Mouse (Mus musculus) megakaryocyte progenitor cell, adult 5-6 weeks (primary cell): ENCODE results near the gene Mrps2. TPM values are rescaled to one million over a fixed set of nuclear protein-coding genes. Genes with fewer than 3 reads are reported as not detected.

ENCODE experiments used
- ATAC-seq: replicated peaks from 2 replicates; pipeline ENCODE4 v1.8.0; 2016; ENCODE audit warnings: mild to moderate bottlenecking, moderate TSS enrichment, inconsistent platforms; ENCODE audit not compliant: poor library complexity
- total RNA-seq, 2 experiments: library from RNA; stranded (forward) in 1 of 2; stranded (reverse) in 1 of 2; fragments of 157-497, 149-512 nt in 1 of 2; fragments of 200-1000 nt in 1 of 2; gene quantifications; 2 replicates each; pipeline versions ENCODE4 v1.2.3 to v1.2.4; 2015 to 2017

Mrps2 gene
- 64.8 and 71.0 TPM in 2 replicates for total RNA-seq (2015)
- total RNA-seq (2017) = 31.2 and 32.5 TPM in 2 replicates

DNA sequence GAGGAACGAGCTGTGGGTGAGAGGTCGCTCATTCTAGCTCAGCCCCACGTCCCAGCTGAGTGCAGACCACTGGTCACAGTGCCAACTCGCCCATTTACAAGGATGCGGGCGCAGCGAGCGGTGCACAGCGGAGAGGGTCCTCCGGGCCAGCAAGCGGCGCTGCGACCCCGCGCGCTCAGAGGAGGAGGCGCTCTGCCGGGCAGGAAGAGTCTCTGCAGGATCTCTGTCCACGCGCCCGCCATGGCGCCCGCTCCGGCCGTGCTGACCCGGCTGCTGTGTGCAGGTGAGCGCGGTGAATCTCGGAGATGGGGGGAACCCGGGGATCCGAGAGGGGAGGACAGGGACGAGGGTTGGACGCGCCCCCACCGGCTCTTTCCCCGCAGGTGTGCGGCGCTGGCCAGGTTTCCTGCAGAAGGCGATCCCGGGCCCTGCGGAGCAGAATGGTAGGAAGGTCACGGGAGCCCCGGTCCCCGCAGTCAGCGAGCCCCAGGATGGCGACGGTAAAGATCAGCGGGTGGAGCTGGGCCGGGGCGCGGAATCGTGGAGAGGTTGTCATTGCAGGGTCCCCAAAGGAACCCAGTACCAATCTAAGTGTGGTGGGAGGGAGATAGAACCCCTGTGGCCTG lies at the start of gene Mrps2:
Gene Mrps2, plus strand, starts transcription at position 207 of the 626 bp plus-strand sequence.
- ATAC-seq = peak; percentile 96

DNA sequence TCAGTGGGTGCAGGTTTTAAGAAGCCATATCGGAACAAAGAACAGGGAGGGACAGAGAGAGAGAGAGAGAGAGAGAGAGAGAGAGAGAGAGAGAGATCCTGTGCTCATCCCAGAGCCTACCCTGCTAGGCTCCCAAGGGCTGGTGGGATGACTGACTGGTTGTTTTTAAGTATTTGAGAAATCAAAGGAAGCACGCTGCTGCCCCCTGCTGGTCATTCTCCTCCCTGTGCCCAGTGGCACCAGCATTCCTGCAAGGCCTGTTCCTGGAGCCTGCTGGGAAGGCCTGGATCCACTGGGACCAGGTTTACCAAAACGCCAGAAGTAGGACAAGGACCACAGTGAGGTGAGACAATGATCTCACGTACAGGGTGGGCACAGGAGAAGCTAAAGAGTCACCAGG lies 48.0 kb upstream of the Mrps2 start:
- ATAC-seq = 0 out of 2 replicates have a peak, but pooled peaks have one; percentile 38

- ATAC-seq = peak; percentile 87
These were observed 44.7 kb upstream of the Mrps2 start for GRCm38 (mm10) chr2:28423167-28423566.

- ATAC-seq = no peak
These were observed 40.6 kb upstream of the Mrps2 start for GRCm38 (mm10) chr2:28427226-28427625.

GRCm38 (mm10) chr2:28430846-28431245 lies 37.0 kb upstream of the Mrps2 start:
- ATAC-seq = no peak

DNA sequence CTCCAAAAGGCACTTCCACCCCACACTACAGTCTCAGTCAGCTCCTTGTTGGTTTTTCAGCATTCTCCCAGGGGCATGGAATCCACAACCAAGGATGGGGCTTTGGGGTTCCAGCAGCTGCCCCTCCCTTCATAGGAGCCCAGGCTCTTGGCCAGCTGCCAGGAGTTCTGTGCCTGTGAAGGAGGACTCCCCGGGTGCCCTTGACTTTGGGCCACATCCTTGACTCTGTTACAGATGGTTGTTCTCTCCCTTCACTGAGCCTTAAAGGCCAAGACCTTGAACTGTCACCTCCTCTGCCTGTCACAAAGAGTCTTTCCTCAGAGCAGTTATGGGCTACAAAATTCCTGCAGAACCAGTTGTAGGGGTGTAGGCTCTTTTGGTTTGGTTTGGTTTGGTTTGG lies 35.1 kb upstream of the Mrps2 start:
- ATAC-seq = no peak

GRCm38 (mm10) chr2:28433512-28433911 lies 34.4 kb upstream of the Mrps2 start:
- no peak for ATAC-seq

DNA sequence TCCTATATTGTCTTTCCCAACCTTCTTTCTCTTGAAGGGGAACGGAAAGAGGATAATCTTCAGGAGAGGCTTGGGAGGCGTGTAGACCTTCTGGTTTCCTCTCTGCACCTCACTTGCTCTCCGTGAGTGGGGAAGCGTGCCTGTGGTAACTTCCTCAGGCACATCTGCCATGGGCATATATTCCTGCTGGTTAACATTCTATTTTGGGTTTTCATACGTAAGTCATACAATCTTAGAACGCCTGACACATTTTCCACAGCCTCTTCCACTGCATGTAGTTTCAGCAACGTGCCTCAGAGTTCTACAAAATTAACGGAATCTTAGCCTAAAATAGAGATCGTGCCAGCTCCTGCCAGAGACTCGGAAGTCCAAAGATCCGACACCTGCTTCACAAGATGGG lies 32.5 kb upstream of the Mrps2 start:
- ATAC-seq = no peak

- no peak for ATAC-seq
These were observed 27.0 kb upstream of the Mrps2 start for GRCm38 (mm10) chr2:28440842-28441241.

DNA sequence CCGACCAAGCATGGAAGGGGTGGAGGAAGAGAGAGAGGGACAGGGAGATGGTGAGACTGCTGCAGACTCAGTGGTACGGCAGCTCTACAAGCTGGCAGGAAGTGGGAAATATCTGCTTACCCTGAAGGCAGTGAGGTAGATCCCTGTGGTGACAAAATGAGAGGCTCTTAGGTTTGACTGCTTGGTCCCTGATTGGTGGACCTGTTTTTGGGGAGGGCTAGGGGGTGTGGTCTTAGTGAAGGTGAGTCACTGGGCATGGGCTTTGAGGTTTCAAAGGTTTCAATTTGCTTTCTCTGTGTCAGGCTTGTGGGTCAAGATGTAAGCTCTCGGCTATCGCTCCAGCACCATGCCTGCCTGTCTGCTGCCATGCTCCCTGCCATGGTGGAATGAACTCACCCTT lies 22.8 kb upstream of the Mrps2 start:
- ATAC-seq = no peak

- no peak for ATAC-seq
These were observed 21.7 kb upstream of the Mrps2 start for GRCm38 (mm10) chr2:28446181-28446514.

DNA sequence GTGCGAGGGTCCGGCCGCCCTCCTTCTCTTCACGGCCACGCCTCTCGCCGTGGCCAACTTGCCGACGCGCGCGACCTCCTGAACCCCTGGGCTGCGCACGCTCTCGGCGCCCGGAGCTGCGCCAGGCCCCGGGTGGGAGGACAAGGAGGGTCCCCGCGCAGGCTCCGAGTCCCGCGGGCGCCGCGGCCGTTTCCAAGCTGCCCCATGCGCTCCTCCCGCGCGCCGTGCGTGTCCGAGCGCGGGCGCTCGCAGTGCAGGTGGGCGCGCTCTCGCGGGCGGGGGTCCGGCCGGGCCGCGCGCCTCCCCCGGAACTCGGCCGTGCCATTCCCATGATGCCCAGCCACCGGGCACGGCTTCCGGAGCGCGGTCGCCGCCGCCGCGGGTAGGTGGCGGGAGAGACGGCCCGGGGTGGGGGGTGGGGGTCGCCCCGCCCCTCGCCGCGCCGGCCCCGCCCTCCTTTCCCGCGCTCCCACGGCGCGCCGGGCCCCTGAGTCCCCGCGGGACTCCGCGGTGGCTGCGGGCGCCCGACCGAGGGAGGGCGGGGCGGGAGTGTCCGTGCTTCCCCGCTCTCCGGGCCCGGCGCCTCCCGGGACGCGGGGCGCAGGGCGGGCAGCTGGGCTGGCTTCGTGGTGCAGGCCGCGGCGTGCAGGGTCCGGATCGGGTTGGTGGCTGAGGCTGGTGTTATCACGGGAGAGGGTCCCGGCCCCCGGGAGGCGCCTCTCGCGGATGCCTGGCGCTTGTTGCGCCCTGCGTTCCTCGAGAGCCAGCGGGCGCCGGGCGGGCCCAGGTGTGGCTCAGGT lies 21.2 kb upstream of the Mrps2 start, which contains the start of gene Ppp1r26:
Gene Ppp1r26, plus strand, starts transcription at position 286 of the 800 bp plus-strand sequence.
- ATAC-seq = no peak

- no peak for ATAC-seq
These were observed 20.6 kb upstream of the Mrps2 start for GRCm38 (mm10) chr2:28447315-28447670.

DNA sequence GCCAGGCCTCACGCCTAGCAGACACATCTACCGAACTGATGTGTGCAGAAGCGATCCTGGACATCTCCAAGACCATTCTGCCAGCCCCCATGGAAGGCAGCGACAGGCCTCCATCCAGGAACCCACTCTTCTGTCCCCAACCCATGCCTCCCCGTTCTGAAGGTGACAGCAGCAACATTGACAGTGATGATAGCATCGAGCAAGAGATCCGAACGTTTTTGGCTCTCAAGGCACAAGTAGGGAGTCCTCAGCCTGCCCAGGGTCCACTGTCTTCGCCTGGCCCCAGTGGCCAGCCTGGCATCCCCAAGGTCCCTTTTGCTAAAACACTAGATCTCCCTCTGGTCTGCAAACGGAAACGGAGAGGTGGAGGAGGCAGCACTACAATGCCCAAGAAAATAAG lies 16.2 kb upstream of the Mrps2 start:
- ATAC-seq = no peak

DNA sequence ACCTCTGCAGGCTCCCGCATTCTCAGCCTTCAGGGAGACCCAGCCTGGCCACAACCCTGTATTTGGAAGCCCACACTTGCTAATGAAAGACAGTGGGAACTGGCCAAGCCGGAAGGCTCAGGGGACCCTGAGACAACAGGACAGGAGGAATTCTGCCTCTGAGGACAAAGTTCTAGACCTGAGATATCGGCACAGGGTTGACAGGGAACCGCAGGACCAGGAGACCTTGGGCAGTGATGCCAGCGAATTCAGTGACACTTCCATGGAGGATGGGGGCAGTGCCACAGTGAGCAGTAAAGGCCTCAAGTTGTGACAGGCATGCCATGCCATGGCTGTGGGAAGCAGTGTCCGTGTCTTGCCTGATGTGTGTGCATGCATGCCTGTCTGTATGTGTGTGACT lies 14.3 kb upstream of the Mrps2 start:
- no peak for ATAC-seq

DNA sequence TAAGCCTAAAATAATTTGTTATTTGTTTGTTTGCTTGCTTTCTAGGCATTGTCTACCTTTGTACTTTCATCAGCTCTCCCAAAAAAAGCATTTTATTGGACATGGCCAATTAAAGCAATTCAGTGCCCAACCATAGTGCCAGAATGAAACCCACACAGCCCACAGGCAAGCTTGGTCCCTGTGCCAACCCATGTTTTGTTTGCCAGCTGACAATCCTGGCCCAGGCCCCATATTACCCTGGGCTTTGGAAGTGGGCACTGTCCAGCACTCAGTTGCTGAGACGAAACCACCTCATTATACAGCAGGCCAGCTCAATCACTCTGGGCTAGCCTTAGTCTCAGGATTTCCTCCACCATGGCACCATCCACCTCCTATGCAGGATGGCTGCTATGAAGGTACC lies 11.2 kb upstream of the Mrps2 start:
- ATAC-seq = no peak

DNA sequence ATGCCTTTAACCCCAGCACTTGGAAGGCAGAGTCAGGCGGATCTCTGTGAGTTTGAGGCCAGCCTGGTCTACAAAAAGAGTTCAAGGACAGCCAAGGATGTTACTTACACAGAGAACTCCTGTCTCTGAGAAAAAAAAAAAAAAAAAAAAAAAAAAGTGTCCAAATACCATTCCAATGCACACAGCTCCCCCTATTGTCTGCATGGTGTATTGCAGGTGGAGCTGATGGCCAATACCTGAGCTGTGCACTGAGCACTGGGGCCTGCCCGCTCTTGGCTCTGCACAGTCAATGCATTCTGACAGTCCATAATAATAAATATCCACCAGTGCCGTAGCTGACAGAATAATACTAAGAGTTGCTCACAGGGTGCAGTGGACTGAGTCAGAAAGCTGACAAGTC lies 3.9 kb upstream of the Mrps2 start:
- peak; percentile 62 for ATAC-seq

DNA sequence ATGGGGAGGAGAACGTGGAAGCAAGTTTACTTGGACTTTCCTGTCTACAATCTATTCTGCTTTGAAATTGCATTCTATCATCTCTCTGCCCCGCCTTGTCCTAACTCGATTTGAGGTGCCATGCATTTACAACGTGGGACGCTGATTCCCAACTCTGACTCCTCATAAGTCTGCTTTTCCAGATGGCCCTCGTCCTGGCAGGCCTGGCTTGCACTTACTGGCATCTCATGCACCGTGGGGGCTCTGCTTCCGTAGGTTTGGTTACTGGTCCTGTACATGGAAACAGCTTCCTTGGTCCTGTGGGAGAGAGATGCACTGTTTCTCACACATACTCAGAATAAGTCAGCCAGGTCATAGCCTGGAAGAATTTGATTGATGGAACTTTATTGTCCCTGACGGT lies 2.9 kb upstream of the Mrps2 start:
- no peak for ATAC-seq

GRCm38 (mm10) chr2:28465836-28466518 lies 1.9 kb upstream of the Mrps2 start, which contains the start of gene 1700007K13Rik:
Gene 1700007K13Rik (minus strand): TSS chr2:28466332.
- ATAC-seq = peak; percentile 58; the same call in 1 of the 2 replicates

DNA sequence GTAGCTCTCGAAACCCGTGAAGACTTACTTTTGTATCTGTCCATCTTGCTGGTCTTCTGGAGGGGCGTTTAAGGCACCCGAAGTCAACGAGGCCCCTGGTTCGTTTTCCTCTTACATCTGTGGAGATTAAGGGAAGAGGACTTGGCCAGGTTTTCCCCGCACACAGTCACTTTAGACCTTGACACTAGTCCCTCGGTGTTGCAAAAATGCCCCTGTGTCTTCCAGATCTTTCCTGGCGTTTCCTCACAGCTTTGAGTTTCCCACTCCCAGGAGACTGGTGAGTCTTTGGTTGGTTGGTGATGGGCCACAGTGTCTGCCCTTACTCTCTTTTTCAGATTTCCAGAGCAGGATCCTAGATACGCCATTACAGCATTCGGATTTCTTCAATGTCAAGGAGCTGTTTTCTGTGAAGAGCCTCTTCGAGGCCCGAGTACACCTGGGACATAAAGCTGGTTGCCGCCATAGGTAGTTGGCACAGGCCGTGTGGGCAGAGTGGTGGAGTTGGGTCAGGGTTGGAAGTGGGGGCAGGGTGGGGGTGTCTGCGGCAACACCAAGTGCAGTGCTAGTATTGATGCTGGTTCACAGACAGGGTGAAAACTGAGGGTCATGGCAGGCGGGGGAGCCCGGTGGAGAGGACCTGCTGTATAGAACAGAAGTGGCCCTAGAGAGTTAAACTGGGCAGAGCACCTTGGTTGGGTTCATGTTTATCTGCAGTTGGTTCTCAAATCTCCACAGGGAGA lies 790 bp downstream of the Mrps2 start:
- no peak for ATAC-seq

DNA sequence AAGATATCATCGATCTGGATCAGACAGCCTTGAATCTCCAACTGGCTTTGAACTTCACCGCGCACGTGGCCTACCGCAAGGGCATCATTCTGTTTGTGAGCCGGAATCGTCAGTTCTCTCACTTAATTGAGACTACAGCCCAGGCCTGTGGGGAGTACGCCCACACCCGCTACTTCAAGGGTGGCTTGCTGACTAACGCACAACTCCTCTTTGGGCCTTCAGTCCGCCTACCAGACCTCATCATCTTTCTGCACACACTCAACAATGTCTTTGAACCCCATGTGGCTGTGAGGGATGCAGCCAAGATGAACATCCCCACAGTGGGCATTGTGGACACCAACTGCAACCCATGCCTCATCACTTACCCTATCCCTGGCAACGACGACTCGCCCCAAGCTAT lies 1.6 kb downstream of the Mrps2 start:
- ATAC-seq = no peak
